Mouse (Mus musculus) heart, embryonic 11.5 days (tissue): Measurements from ENCODE around the gene Topaz1. TPM values are rescaled to one million over a fixed set of nuclear protein-coding genes. Genes with fewer than 3 reads are reported as not detected.
A peak's percentile ranks its signal among the peaks of the same experiment; 100 is the strongest.

Source experiments
- ATAC-seq: fragments of 200-750 bp; cut with Nextera tagmentation; replicated peaks from 2 replicates; pipeline ENCODE4 v1.8.0; 2017; ENCODE audit warnings: moderate library complexity; ENCODE audit not compliant: insufficient number of reproducible peaks, low FRiP score, low TSS enrichment
- H3K27ac ChIP-seq: fragments of 300-500 bp; sonication (generic); 2 replicates; pipeline ENCODE4 v1.5.1; 2014; ENCODE audit warnings: mild to moderate bottlenecking, low read depth, low read length
- H3K27me3 ChIP-seq: fragments of 300-500 bp; sonication (generic); 2 replicates; pipeline ENCODE4 v1.6.1; 2014; ENCODE audit warnings: mild to moderate bottlenecking, low read length, mixed read lengths; ENCODE audit not compliant: control insufficient read depth, insufficient read depth
- H3K36me3 ChIP-seq: fragments of 300-500 bp; sonication (generic); 2 replicates; pipeline ENCODE4 v1.6.1; 2014; ENCODE audit warnings: mild to moderate bottlenecking, low read length, moderate library complexity, mixed read lengths; ENCODE audit not compliant: control insufficient read depth, insufficient read depth
- H3K4me1 ChIP-seq: fragments of 300-500 bp; sonication (generic); 2 replicates; pipeline ENCODE4 v1.6.1; 2014; ENCODE audit warnings: low read length; ENCODE audit not compliant: control insufficient read depth, insufficient read depth
- H3K4me2 ChIP-seq: fragments of 300-500 bp; sonication (generic); 2 replicates; pipeline ENCODE4 v1.6.1; 2014; ENCODE audit warnings: mild to moderate bottlenecking, moderate library complexity
- H3K4me3 ChIP-seq: fragments of 300-500 bp; sonication (generic); 2 replicates; pipeline ENCODE4 v1.5.1; 2014; ENCODE audit warnings: low read depth, low read length
- H3K9ac ChIP-seq: fragments of 300-500 bp; sonication (generic); 2 replicates; pipeline ENCODE4 v1.6.1; 2014; ENCODE audit warnings: mild to moderate bottlenecking, low read depth, low read length, moderate library complexity
- H3K9me3 ChIP-seq: fragments of 300-500 bp; sonication (generic); replicated peaks from 2 replicates; pipeline ENCODE4 v1.6.1; 2016; ENCODE audit warnings: low read length; ENCODE audit not compliant: control insufficient read depth
- WGBS: fragments of 180-500 bp; shearing (Covaris S2); extraction: QIAGEN DNeasy Blood & Tissue Kit; methylation state at CpG from one replicate; pipeline ENCODE4 v1.1.7; 2014; ENCODE audit not compliant: insufficient replicate concordance; 5-methylcytosine and 5-hydroxymethylcytosine counted together
- polyA plus RNA-seq: library from polyadenylated mRNA; unstranded; fragments of >200 nt; fragmentation: Nextera tagmentation; extraction: Ambion mirVana; gene quantifications from 2 replicates; pipeline ENCODE4 v1.2.1, GENCODE M21; 2014

Gene Topaz1
- polyA plus RNA-seq, 1 experiment from 2014 or later = not detected

GRCm38 (mm10) chr9:122786534-122786933 lies 39.4 kb downstream of the Topaz1 start:
- H3K4me1 ChIP-seq = no peaks in the 10 kb centered on the region
- no peak overlapping the region for H3K4me3 ChIP-seq
- no peaks in the 10 kb centered on the region for H3K27me3 ChIP-seq
- H3K9ac ChIP-seq = no peak overlapping the region
- H3K9me3 ChIP-seq = no peaks in the 10 kb centered on the region
- 87% methylated on average over 1 of the region's 1 CpGs for WGBS
- no peak overlapping the region for H3K27ac ChIP-seq
- no peak overlapping the region for H3K4me2 ChIP-seq
- no peaks in the 10 kb centered on the region for H3K36me3 ChIP-seq
- ATAC-seq = no peak

- H3K4me1 ChIP-seq = no peaks in the 10 kb centered on the region; the same call in 1 of the 2 replicates
- WGBS = 6% methylated on average over 42 of the region's 42 CpGs
- H3K9me3 ChIP-seq = no peaks in the 10 kb centered on the region
- H3K36me3 ChIP-seq = no peaks in the 10 kb centered on the region
- H3K4me2 ChIP-seq = peak within 1 kb of the TSS; percentile 72
- peak within 1 kb of the TSS; percentile 65 for H3K4me3 ChIP-seq
- H3K9ac ChIP-seq = peak within 1 kb of the TSS; percentile 73
- ATAC-seq = peak; percentile 99
- H3K27ac ChIP-seq = peak within 1 kb of the TSS; percentile 92
- no peaks in the 10 kb centered on the region for H3K27me3 ChIP-seq
Measured at GRCm38 (mm10) chr9:122805053-122805844, 58.1 kb downstream of the Topaz1 start, which contains the start of gene Tcaim. Gene Tcaim (plus strand): TSS chr9:122805539.

GRCm38 (mm10) chr9:122805845-122806341 lies 58.7 kb downstream of the Topaz1 start:
- no peak for ATAC-seq
- Histone ChIP-seq H3K36me3 (no peaks in the 10 kb centered on the region), H3K9me3 (no peaks in the 10 kb centered on the region), H3K9ac (peak overlapping the region; percentile 73), H3K4me3 (peak overlapping the region; percentile 65), H3K4me2 (peak overlapping the region; percentile 72), H3K27me3 (no peaks in the 10 kb centered on the region), H3K4me1 (no peaks in the 10 kb centered on the region; the same call in 1 of the 2 replicates), H3K27ac (peak overlapping the region; percentile 92)
- 7% methylated on average over 10 of the region's 10 CpGs for WGBS

GRCm38 (mm10) chr9:122807186-122807585 lies 60.0 kb downstream of the Topaz1 start:
- H3K9ac ChIP-seq = no peak overlapping the region
- H3K9me3 ChIP-seq = no peaks in the 10 kb centered on the region
- H3K36me3 ChIP-seq = no peaks in the 10 kb centered on the region
- H3K27ac ChIP-seq = no peak overlapping the region
- H3K27me3 ChIP-seq = no peaks in the 10 kb centered on the region
- WGBS = 88% methylated on average over 2 of the region's 2 CpGs
- no peak overlapping the region for H3K4me2 ChIP-seq
- H3K4me1 ChIP-seq = no peaks in the 10 kb centered on the region; the same call in 1 of the 2 replicates
- H3K4me3 ChIP-seq = no peak overlapping the region
- ATAC-seq = no peak

- WGBS = 60% methylated on average over 3 of the region's 3 CpGs
- Histone ChIP-seq H3K4me1 (no peaks in the 10 kb centered on the region; the same call in 1 of the 2 replicates), H3K4me2 (no peak overlapping the region), H3K9me3 (no peaks in the 10 kb centered on the region), H3K9ac (no peak overlapping the region), H3K27me3 (no peaks in the 10 kb centered on the region), H3K27ac (no peak overlapping the region), H3K36me3 (no peaks in the 10 kb centered on the region), H3K4me3 (no peak overlapping the region)
- no peak for ATAC-seq
Measured at GRCm38 (mm10) chr9:122810212-122810611, 63.1 kb downstream of the Topaz1 start.

- no peak for ATAC-seq
- Histone ChIP-seq H3K4me3 (no peak overlapping the region), H3K27me3 (no peaks in the 10 kb centered on the region), H3K9ac (no peak overlapping the region), H3K4me1 (no peaks in the 10 kb centered on the region), H3K9me3 (no peaks in the 10 kb centered on the region), H3K4me2 (no peak overlapping the region), H3K27ac (no peak overlapping the region), H3K36me3 (no peaks in the 10 kb centered on the region)
- WGBS = 76% methylated on average over 5 of the region's 5 CpGs
Measured at GRCm38 (mm10) chr9:122812386-122812785, 65.2 kb downstream of the Topaz1 start.

GRCm38 (mm10) chr9:122814775-122815174 lies 67.6 kb downstream of the Topaz1 start:
- no peaks in the 10 kb centered on the region for H3K9me3 ChIP-seq
- ATAC-seq = no peak
- no peak overlapping the region for H3K4me2 ChIP-seq

GRCm38 (mm10) chr9:122815239-122815851 lies 68.2 kb downstream of the Topaz1 start:
- H3K36me3 ChIP-seq = no peaks in the 10 kb centered on the region; the same call in 1 of the 2 replicates
- WGBS = 64% methylated on average over 4 of the region's 4 CpGs
- H3K27ac ChIP-seq = no peak overlapping the region
- no peak overlapping the region for H3K4me2 ChIP-seq
- H3K4me1 ChIP-seq = no peaks in the 10 kb centered on the region
- H3K4me3 ChIP-seq = no peak overlapping the region
- H3K9ac ChIP-seq = no peak overlapping the region
- ATAC-seq = no peak
- no peaks in the 10 kb centered on the region for H3K27me3 ChIP-seq
- H3K9me3 ChIP-seq = no peaks in the 10 kb centered on the region

More at GRCm38 (mm10) chr9:122814775-122815174, 67.6 kb downstream of the Topaz1 start:
- no peak overlapping the region for H3K27ac ChIP-seq
- no peak overlapping the region for H3K9ac ChIP-seq
- no peak overlapping the region for H3K4me3 ChIP-seq
- 82% methylated on average over 2 of the region's 2 CpGs for WGBS
- H3K27me3 ChIP-seq = no peaks in the 10 kb centered on the region
- H3K4me1 ChIP-seq = no peaks in the 10 kb centered on the region
- H3K36me3 ChIP-seq = no peaks in the 10 kb centered on the region; the same call in 1 of the 2 replicates
